ENCODE assay signal across 19 mouse cellular contexts in the genomic region with DNA sequence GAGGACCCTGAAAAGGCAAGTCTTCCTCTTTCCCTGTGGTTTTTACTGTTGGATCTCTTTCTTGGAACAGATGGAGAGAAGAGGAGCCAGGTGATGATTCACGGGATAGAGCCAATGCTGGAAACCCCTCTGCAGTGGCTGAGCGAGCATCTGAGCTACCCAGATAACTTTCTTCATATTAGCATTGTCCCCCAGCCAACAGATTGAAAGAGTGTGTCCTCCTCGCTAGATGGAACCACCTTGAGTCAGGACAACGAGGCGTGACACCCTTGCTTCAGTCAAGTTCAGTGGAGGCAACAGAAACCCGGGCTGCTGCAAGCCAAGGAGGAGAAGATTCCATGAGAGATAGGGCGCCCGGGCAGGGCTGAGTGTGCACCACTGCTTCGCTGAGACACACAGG.
DNase-seq lines count a peak whose midpoint lies in the region.
"Had no signal": no experiment of that assay in that cellular context is flagged by ENCODE, and none has a peak within 500 bp of the region (broad histone marks: within the 10 kb centered on the region; RNA-seq: fewer than 3 reads in every experiment).

No protein-coding gene starts in this region.

- H3K9me3 ChIP-seq in limb, embryonic 10.5 days (replicated peaks) = no peaks in the 10 kb centered on the region
- H3K9me3 ChIP-seq: embryonic facial prominence, embryonic 12.5 days; forebrain, embryonic 13.5 days; heart, embryonic 10.5 days; hindbrain, embryonic 15.5 days; intestine, embryonic 15.5 days had no signal

- H3K27me3 ChIP-seq in limb, embryonic 10.5 days (ENCODE audit: low read depth, poor library complexity, severe bottlenecking) = no peaks in the 10 kb centered on the region
- H3K27me3 ChIP-seq: embryonic facial prominence, embryonic 12.5 days; forebrain, embryonic 13.5 days; hindbrain, embryonic 15.5 days; intestine, embryonic 15.5 days had no signal

- peaks cover 27% of the 10 kb centered on the region for H3K4me1 ChIP-seq in limb, embryonic 10.5 days
- H3K4me1 ChIP-seq: forebrain, embryonic 13.5 days; hindbrain, embryonic 15.5 days; intestine, embryonic 15.5 days had no signal

- peak; percentile 26 for DNase-seq in right cerebral cortex, postnatal 25 days
- no peak for DNase-seq in right cerebral cortex, adult 2 months (ENCODE audit: low spot score in 2 of 2)
- DNase-seq in cerebellum, adult 11 months = peak; percentile 24
- DNase-seq in cerebellum, adult 9-11 months = peak; percentile 50
- no peak for DNase-seq in limb, embryonic 10.5 days (ENCODE audit: low spot score)
- no peak for DNase-seq in embryo, embryonic 10.5 days (ENCODE audit: low spot score)
- DNase-seq in ovary, adult 18-20 months (ENCODE audit: low spot score) = no peak
- DNase-seq: adrenal gland, postnatal 25 days; gastrocnemius, postnatal 10 days; kidney, adult 8-10 months; kidney, postnatal 36 days; layer of hippocampus, adult 9-11 months; lung, postnatal 4 days had no signal

- H3K36me3 ChIP-seq in limb, embryonic 10.5 days = 0 out of 2 replicates have a peak, but pooled peaks cover 3% of the 10 kb centered on the region
- H3K36me3 ChIP-seq: embryonic facial prominence, embryonic 12.5 days; hindbrain, embryonic 15.5 days; intestine, embryonic 15.5 days had no signal

- no peak overlapping the region for H3K4me3 ChIP-seq in limb, embryonic 10.5 days
- H3K4me3 ChIP-seq: embryonic facial prominence, embryonic 12.5 days; forebrain, embryonic 13.5 days; heart, embryonic 10.5 days; hindbrain, embryonic 15.5 days; intestine, embryonic 15.5 days; left cerebral cortex, adult 2 months had no signal

- WGBS in limb, embryonic 10.5 days = 87% methylated on average over 9 of the region's 9 CpGs

- H3K27ac ChIP-seq in limb, embryonic 10.5 days = no peak overlapping the region
- H3K27ac ChIP-seq: embryonic facial prominence, embryonic 12.5 days; forebrain, embryonic 13.5 days; heart, embryonic 10.5 days; hindbrain, embryonic 15.5 days; intestine, embryonic 15.5 days; left cerebral cortex, adult 2 months had no signal

Comparison
In these comparisons a context has a peak if more than half of its experiments do, and no peak if none do; other contexts are left out.
1. DNase-seq: peak in right cerebral cortex, postnatal 25 days (single experiment), cerebellum, adult 11 months (single experiment) and cerebellum, adult 9-11 months (single experiment); none in right cerebral cortex, adult 2 months (0 of 2), limb, embryonic 10.5 days (single experiment), embryo, embryonic 10.5 days (single experiment) and ovary, adult 18-20 months (single experiment).